Mouse (Mus musculus) heart, adult 2 months (tissue): ENCODE results near the gene Ndufv3. TPM values are rescaled to one million over a fixed set of nuclear protein-coding genes. Genes with fewer than 3 reads are reported as not detected.
"Not testable (repeated sequence)": the region's sequence is repeated elsewhere in the genome, so short reads cannot be mapped to it uniquely, and the experiment has no call there.

Experiments
- DNase-seq, 2 experiments: peaks; one replicate each; pipeline ENCODE4 v3.0.0; 2021
- H3K27ac ChIP-seq: fragments of 200-600 bp; 2 replicates; pipeline ENCODE4 v1.8.1; 2022
- H3K27me3 ChIP-seq: fragments of 200-500 bp; 2 replicates; pipeline ENCODE4 v1.6.1; 2012; ENCODE audit warnings: mild to moderate bottlenecking, low read length, inconsistent platforms, mixed read lengths; ENCODE audit not compliant: control insufficient read depth, insufficient read depth
- H3K36me3 ChIP-seq: fragments of 200-500 bp; 2 replicates; pipeline ENCODE4 v1.6.1; 2012; ENCODE audit warnings: low read length, inconsistent platforms; ENCODE audit not compliant: control insufficient read depth, insufficient read depth
- H3K4me1 ChIP-seq: fragments of 200-500 bp; 2 replicates; pipeline ENCODE4 v1.6.1; 2011; ENCODE audit warnings: low read length; ENCODE audit not compliant: control insufficient read depth, insufficient read depth
- H3K4me3 ChIP-seq: fragments of 200-600 bp; 2 replicates; pipeline ENCODE4 v1.8.1; 2022
- H3K79me2 ChIP-seq: fragments of 200-500 bp; replicated peaks from 2 replicates; pipeline ENCODE4 v1.6.1; 2012; ENCODE audit warnings: mild to moderate bottlenecking, inconsistent platforms, low read length, moderate library complexity, mixed read lengths; ENCODE audit not compliant: control insufficient read depth, insufficient read depth
- H3K9ac ChIP-seq: fragments of 200-500 bp; 2 replicates; pipeline ENCODE4 v1.6.1; 2012; ENCODE audit warnings: low read depth, mild to moderate bottlenecking, control low read depth, inconsistent platforms, low read length, mixed read lengths
- CTCF ChIP-seq: fragments of 200-600 bp; IDR thresholded peaks from 2 replicates; pipeline ENCODE4 v1.8.1; 2022; ENCODE audit warnings: antibody characterized with exemption, mild to moderate bottlenecking, moderate library complexity
- EP300 ChIP-seq: fragments of 200-500 bp; IDR thresholded peaks from 2 replicates; pipeline ENCODE4 v1.6.1; 2011; ENCODE audit warnings: low read depth, low read length, control low read depth; ENCODE audit not compliant: insufficient read depth
- POLR2A ChIP-seq: fragments of 200-500 bp; IDR thresholded peaks from 2 replicates; pipeline ENCODE4 v1.6.1; 2011; ENCODE audit warnings: mild to moderate bottlenecking, low read depth, low read length, control low read depth; ENCODE audit not compliant: insufficient read depth
- WGBS: fragments of 180-500 bp; shearing (Covaris S2); methylation state at CpG from one replicate; pipeline ENCODE4 v1.1.7; 2018; 5-methylcytosine and 5-hydroxymethylcytosine counted together
- intact Hi-C: fragments of 180-260 bp; cut with DNase I; formaldehyde crosslinking; loops from one replicate; pipeline ENCODE4 v1.15.1; 2025
- polyA plus RNA-seq: library from polyadenylated mRNA; depleted of rRNA; stranded (reverse); fragments of >200 nt; gene quantifications from 2 replicates; pipeline ENCODE4 v1.2.3, GENCODE M21; 2012
- total RNA-seq, 2 experiments: library from RNA; stranded (reverse); gene quantifications; 2 replicates each; pipeline ENCODE4 v1.2.3; 2021

The Ndufv3 gene
- total and polyA plus RNA-seq, 3 experiments, result 764 to 1,509 (median 1,326) TPM

- no peak overlapping the region for H3K27ac ChIP-seq
Observed at GRCm38 (mm10) chr17:31541460-31541831, 21.5 kb downstream of the Ndufv3 start.

GRCm38 (mm10) chr17:31543574-31543973, 23.7 kb downstream of the Ndufv3 start:
- Histone ChIP-seq H3K4me1 (no peaks in the 10 kb centered on the region), H3K9ac (no peak overlapping the region), H3K79me2 (no peaks in the 10 kb centered on the region), H3K27ac (no peak overlapping the region), H3K27me3 (no peaks in the 10 kb centered on the region), H3K4me3 (no peak overlapping the region), H3K36me3 (no peaks in the 10 kb centered on the region)
- WGBS, result 32% methylated on average over 6 of the region's 6 CpGs
- TF ChIP-seq EP300 (no peak), POLR2A (no peak), CTCF (no peak)
- intact Hi-C loops, result no loop called here
- DNase-seq, result no peak

More at GRCm38 (mm10) chr17:31541460-31541831, 21.5 kb downstream of the Ndufv3 start:
- Histone ChIP-seq H3K27me3 (no peaks in the 10 kb centered on the region), H3K9ac (no peak overlapping the region), H3K4me3 (no peak overlapping the region), H3K4me1 (no peaks in the 10 kb centered on the region), H3K79me2 (no peaks in the 10 kb centered on the region), H3K36me3 (no peaks in the 10 kb centered on the region)
- intact Hi-C loops, result no loop called here
- TF ChIP-seq POLR2A, result no peak
- TF ChIP-seq EP300, result no peak
- TF ChIP-seq CTCF, result no peak
- WGBS, result 40% methylated on average over 6 of the region's 6 CpGs
- peak; percentile 25 to 27 for DNase-seq

- DNase-seq, result peak; percentile 32 to 56
- no peaks in the 10 kb centered on the region for H3K4me1 ChIP-seq
- no peaks in the 10 kb centered on the region for H3K36me3 ChIP-seq
- WGBS, result 73% methylated on average over 9 of the region's 9 CpGs
- no peak for TF ChIP-seq EP300
- TF ChIP-seq CTCF, result no peak
- no peak for TF ChIP-seq POLR2A
- H3K27me3 ChIP-seq, result no peaks in the 10 kb centered on the region
- no peak overlapping the region for H3K27ac ChIP-seq
- no peak overlapping the region for H3K4me3 ChIP-seq
- intact Hi-C loops, result no loop called here
- no peak overlapping the region for H3K9ac ChIP-seq
- H3K79me2 ChIP-seq, result no peaks in the 10 kb centered on the region
Observed at GRCm38 (mm10) chr17:31546444-31547196, 26.7 kb downstream of the Ndufv3 start.

GRCm38 (mm10) chr17:31547974-31548373, 28.1 kb downstream of the Ndufv3 start:
- no peak for TF ChIP-seq CTCF
- no peak for TF ChIP-seq POLR2A
- TF ChIP-seq EP300, result no peak
- Histone ChIP-seq H3K27me3 (no peaks in the 10 kb centered on the region), H3K4me1 (no peaks in the 10 kb centered on the region), H3K27ac (no peak overlapping the region), H3K4me3 (no peak overlapping the region), H3K9ac (no peak overlapping the region), H3K36me3 (no peaks in the 10 kb centered on the region), H3K79me2 (no peaks in the 10 kb centered on the region)
- intact Hi-C loops, result no loop called here
- WGBS, result 80% methylated on average over 3 of the region's 3 CpGs
- no peak for DNase-seq

- WGBS, result 66% methylated on average over 8 of the region's 8 CpGs
- H3K4me1 ChIP-seq, result no peaks in the 10 kb centered on the region
- no peaks in the 10 kb centered on the region for H3K79me2 ChIP-seq
- intact Hi-C loops, result no loop called here
- H3K27me3 ChIP-seq, result no peaks in the 10 kb centered on the region
- DNase-seq, result no peak
- no peak overlapping the region for H3K27ac ChIP-seq
- no peak for TF ChIP-seq POLR2A
- no peak for TF ChIP-seq EP300
- no peak for TF ChIP-seq CTCF
- H3K36me3 ChIP-seq, result no peaks in the 10 kb centered on the region
- H3K4me3 ChIP-seq, result no peak overlapping the region
- no peak overlapping the region for H3K9ac ChIP-seq
Observed at GRCm38 (mm10) chr17:31549389-31549788, 29.5 kb downstream of the Ndufv3 start.

GRCm38 (mm10) chr17:31552601-31553000, 32.7 kb downstream of the Ndufv3 start:
- DNase-seq, H3K36me3 ChIP-seq, H3K79me2 ChIP-seq, H3K4me3 ChIP-seq, H3K27ac ChIP-seq, H3K27me3 ChIP-seq, H3K4me1 ChIP-seq, intact Hi-C loops, H3K9ac ChIP-seq: not testable (repeated sequence)
- 95% methylated on average over 23 of the region's 23 CpGs for WGBS
